Mouse (Mus musculus) layer of hippocampus, adult 2 months (tissue): ENCODE results near the gene Cbwd1. TPM values are rescaled to one million over a fixed set of nuclear protein-coding genes. Genes with fewer than 3 reads are reported as not detected.

Source experiments
- DNase-seq, 2 experiments: peaks; one replicate each; pipeline ENCODE4 v3.0.0; 2022; ENCODE audit warnings: low spot score in 2 of 2
- H3K27ac ChIP-seq: fragments of 200-600 bp; 2 replicates; pipeline ENCODE4 v1.8.1; 2022
- H3K4me3 ChIP-seq: fragments of 200-600 bp; 2 replicates; pipeline ENCODE4 v1.8.1; 2022; ENCODE audit warnings: mild to moderate bottlenecking
- CTCF ChIP-seq: fragments of 200-600 bp; conservative IDR thresholded peaks from 2 replicates; pipeline ENCODE4 v1.8.1; 2022; ENCODE audit warnings: antibody characterized with exemption, mild to moderate bottlenecking, moderate library complexity
- long read RNA-seq, 2 experiments: library from polyadenylated mRNA; stranded (forward); transcript quantifications; one replicate each; pipeline ENCODE4 v2.0.0; 2021; ENCODE audit warnings: borderline mapping rate in 2 of 2
- total RNA-seq, 2 experiments: library from RNA; stranded (reverse); gene quantifications; 2 replicates each; pipeline ENCODE4 v1.2.3; 2021

Cbwd1 gene
- 10 to 100 TPM; 14.8 to 16.4 TPM for total RNA-seq
- long read RNA-seq, experiment 1, partial matches to known transcripts = 2 of 94 reads
- long read RNA-seq, experiment 1, other reads (novel, unspliced or antisense) = 90 of 94 reads
- long read RNA-seq, experiment 2, transcript Cbwd1-201 (15 exons, 1,929 nt) = major isoform, 5 of 114 reads
- long read RNA-seq, experiment 2, partial matches to known transcripts = 1 of 114 reads
- long read RNA-seq, experiment 2, other reads (novel, unspliced or antisense) = 108 of 114 reads

DNA sequence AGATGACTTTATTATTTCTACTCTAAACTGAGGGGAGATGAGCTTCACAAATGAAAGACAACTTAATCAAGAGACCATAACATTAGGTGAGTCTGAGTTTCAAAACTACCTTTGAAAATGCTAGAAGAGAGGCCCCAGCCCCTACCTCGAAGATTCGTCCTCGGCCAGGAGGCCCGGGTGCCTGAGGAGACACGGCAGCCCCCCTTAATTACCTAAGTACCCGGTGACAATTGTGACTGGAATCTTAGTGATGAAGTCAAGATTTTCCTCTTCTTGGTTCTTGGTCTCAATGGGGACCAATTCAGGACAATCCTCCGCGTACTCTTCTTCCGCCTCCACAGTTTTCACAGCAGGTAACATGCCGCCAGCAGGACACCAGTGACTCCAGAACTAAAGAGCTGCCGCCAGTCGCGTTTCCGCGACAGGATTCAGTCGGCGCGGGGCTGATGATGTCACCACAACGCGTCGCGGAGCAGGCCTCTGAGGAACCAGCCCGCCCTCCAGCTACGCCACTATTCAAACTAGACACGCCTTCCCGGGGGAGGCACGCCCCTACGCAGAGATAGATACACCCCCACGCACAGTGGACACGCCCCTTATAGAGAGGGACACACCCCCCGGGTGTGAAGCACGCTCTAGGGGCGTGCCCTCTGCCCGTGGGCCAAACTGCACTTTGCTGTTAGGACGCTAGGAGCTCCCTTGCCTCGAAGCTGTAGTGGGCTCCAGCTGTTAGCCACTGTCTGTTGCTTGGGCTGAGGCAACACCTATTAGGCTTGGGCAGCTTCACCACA lies at the start of gene Cbwd1:
Gene Cbwd1, minus strand, starts transcription at position 439 of the 791 bp plus-strand sequence.
- peak; percentile 98 for DNase-seq
- Histone ChIP-seq H3K4me3 (peak within 1 kb of the TSS; percentile 71), H3K27ac (peak within 1 kb of the TSS; percentile 78)
- peak; percentile 93 for TF ChIP-seq CTCF

DNA sequence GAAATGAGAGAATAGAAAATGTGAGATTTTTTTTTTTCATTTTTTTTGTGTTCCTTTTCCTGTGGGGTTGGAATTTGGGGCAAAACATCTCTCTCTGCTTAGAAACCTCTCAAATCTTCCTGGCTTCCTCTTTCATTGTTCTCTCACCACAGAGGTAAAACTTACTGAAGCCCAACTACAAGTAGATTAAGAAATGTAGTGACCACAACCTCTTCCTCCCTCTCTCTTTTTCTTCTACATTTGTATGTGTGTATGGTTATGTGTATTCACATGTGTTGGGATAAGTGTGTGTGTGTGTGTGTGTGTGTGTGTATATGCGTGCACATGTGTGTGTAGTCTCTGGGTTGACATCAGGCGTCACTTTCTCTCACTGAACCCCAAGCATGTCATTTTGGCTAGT lies 47.1 kb upstream of the Cbwd1 start:
- Histone ChIP-seq H3K27ac (no peak overlapping the region), H3K4me3 (no peak overlapping the region)
- no peak for DNase-seq
- no peak for TF ChIP-seq CTCF

DNA sequence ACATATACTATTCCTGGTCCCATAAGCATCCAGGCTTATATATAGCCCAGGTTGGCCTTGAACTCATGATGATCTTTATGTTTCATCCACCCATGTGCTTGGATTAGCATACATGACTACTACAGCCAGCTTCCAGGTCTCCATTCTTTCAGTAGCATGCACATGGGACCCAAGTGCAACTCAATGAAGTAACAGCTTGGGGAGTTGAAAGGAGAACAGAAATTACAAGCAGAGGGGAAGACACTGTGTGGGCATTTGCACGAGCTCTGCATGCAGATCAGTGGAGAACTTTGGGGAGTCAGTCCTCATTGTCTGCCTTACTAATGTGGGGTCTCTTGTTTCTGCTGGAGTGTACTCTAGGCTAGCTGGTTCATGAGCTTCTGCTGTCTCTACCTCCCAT lies 45.3 kb upstream of the Cbwd1 start:
- Histone ChIP-seq H3K27ac (no peak overlapping the region), H3K4me3 (no peak overlapping the region)
- DNase-seq = no peak
- no peak for TF ChIP-seq CTCF

DNA sequence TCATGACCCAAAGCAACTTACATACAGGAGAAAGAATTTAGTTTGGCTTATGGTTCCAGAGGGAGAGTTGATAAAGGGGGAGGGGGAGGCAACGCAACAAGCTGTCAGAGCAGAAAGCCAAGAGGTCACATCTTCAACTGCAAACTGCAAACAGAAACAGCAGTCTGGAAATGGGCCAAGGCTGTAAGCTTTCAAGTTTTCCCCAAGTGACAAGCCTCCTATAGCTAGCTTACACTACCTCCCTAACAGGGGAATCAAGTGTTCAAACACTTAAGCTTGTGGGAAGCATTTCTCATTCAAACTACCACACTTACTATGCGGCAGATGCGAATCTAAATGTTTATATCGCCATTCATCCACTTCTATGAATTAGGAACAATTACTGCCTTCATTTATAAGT lies 42.4 kb upstream of the Cbwd1 start:
- no peak overlapping the region for H3K27ac ChIP-seq
- no peak for DNase-seq
- no peak overlapping the region for H3K4me3 ChIP-seq

DNA sequence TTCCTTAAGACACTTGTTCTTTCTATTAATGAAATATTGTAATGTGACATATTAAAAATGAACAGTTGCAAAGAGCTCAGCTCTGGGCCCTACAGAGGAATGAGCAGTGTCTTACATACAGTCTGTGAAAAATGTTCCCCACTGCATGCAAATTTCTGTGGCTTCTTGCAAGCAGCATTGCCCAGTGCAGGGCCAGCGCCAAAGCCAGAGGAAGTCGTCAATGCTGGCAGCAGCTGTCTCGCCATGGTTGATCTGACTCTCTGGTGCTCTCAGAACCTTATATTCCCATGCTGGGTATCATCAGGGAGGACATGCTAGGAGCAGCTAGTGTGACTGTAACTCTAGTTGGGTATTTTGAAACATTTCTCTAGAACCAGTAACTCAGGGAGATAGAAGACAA lies 41.4 kb upstream of the Cbwd1 start:
- Histone ChIP-seq H3K27ac (no peak overlapping the region), H3K4me3 (no peak overlapping the region)
- TF ChIP-seq CTCF = no peak
- no peak for DNase-seq

More for the DNA sequence above, 42.4 kb upstream of the Cbwd1 start:
- TF ChIP-seq CTCF = no peak

DNA sequence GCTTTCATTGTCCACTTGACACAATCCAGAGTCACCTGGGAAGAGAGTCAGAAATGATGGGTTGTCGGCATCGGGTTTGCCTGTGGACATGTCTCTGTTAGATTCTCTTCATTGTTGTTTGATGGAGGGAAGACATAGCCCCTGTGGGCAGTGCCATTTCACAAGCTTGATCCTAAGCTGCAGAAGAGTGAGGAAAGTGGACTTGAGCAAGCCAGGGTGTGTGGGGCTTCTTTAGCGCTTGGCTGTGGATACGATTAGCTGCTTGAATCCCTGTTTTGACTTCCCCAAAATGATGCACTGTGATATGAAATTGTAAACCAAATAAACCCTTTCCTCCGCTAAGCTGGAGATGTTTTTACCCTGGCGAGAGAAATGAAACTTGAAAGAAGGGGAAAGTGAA lies 40.6 kb upstream of the Cbwd1 start:
- H3K4me3 ChIP-seq = no peak overlapping the region

DNA sequence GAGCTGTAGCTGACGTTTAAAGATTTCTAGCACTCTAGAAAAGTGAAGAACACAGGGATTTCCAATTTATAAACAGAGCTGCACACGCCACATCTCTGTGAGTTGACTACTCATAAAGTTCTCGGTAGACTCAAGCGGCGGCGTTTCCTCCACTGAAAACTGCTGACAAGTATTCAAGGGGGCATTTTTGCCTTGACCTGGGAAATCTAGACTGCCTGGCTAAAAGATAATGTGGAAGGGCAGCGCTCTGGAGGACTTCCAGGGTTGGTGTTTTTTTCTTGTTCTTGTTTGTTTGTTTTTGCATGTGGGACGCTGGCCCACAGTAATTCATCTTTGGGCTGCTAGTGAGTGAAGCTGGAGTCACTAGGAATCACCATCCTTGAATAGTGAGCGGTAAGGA lies 38.7 kb upstream of the Cbwd1 start:
- H3K27ac ChIP-seq = peak overlapping the region; percentile 65; the same call in 1 of the 2 replicates
- TF ChIP-seq CTCF = no peak
- no peak for DNase-seq
- H3K4me3 ChIP-seq = peak overlapping the region; percentile 63; the same call in 1 of the 2 replicates

More for the DNA sequence above, 40.6 kb upstream of the Cbwd1 start:
- no peak for TF ChIP-seq CTCF
- DNase-seq = no peak
- H3K27ac ChIP-seq = no peak overlapping the region

DNA sequence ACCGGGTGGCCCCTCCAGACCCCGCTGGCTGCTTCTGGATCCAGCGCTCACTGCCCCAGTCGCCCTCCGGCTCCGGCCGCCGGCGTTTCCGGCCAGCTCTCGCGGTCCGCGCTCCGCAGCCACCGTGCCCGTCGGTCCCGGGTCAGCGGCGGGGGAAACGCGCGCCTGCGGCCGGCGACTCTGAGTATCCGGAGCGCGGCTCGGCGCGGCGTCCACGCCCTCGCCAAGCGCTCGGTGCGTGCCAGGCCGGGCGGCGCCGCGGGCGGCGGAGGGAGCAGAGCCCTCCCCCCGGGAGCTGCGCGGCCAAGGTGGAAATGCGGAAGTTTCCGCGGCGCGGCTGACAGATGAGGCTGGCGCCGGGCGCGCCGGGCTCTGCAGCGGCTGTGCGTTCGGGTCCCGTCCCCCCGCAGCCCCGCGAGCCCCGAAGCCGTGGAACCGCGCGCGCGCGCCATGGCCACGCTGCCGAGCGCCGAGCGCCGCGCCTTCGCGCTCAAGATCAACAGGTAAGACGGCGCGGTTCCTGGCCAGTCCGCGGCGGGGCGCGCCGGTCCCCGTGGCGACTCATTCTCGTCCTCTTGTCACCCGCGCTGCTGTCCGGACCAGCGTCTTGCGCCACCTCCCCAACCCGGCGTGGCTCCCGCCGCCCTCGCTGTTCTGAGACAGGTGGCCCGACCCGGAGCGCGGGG lies 37.9 kb upstream of the Cbwd1 start, which contains the start of gene Dock8:
Gene Dock8, plus strand, starts transcription at position 334 of the 686 bp plus-strand sequence.
- TF ChIP-seq CTCF = peak; percentile 40
- DNase-seq = peak; percentile 8 to 34
- H3K27ac ChIP-seq = peak within 1 kb of the TSS; percentile 65; the same call in 1 of the 2 replicates
- H3K4me3 ChIP-seq = peak within 1 kb of the TSS; percentile 63

DNA sequence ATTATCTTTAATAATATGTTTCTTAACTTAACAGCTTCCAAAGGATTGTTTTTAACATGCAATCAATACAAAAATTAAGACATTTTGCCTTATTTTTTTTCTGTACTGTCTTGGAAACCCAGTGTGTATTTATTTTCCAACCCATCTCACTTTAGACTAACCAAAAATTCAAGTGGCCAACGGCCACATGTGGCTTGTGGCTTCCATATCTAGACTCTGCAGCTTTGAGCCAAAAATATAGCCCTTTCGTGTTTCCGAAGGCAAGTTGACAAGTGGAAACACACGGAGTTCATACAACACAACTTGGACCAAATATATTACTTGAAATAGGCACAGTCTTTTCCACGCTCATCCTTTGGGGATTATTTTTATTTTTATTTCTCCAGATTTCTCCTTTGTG lies 37.2 kb upstream of the Cbwd1 start:
- DNase-seq = no peak
- Histone ChIP-seq H3K27ac (peak overlapping the region; percentile 59; the same call in 1 of the 2 replicates), H3K4me3 (no peak overlapping the region; the same call in 1 of the 2 replicates)
- no peak for TF ChIP-seq CTCF

DNA sequence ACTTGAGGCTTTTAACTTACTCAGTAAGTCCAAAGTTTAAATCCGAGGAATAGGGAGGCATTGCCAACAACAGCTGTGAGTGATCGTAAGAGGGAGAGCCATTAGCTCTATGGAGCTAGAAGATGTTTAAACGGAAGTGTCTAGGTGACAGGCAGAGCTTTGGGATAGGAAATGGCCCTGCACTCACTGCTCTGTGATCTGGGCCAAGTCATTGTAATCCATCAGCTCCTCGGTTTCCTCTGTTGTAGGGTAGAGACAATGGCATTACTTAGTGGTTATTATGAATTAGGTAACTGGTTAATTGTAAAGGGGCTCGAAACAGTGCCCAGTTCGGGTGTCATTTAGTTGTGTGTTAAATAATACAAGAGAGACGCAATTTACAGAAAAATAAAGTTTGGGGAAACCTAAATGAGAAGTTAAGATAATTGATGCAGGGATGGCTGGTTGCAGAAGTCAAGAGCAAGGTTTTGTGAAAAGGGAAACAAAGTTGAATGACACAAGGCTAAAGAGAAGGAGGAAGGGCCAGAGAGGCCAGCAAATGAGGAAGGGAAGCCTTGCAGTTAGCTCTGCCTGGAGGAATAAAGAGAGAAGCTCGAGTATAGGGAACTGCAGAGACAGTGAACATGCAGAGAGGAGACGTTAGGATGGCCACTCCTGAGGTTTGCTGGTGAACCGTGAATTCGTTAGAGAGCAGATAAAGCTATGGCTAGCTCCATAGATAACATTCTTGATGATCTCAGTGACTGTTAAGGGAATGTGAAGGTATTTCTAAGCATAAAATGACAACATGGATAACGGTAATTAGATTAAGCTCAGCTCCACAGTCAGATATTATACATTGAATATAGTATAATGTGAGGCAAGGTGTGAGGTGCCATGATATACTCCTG lies 35.6 kb upstream of the Cbwd1 start:
- no peak for DNase-seq
- H3K27ac ChIP-seq = no peak overlapping the region
- TF ChIP-seq CTCF = no peak
- H3K4me3 ChIP-seq = no peak overlapping the region

DNA sequence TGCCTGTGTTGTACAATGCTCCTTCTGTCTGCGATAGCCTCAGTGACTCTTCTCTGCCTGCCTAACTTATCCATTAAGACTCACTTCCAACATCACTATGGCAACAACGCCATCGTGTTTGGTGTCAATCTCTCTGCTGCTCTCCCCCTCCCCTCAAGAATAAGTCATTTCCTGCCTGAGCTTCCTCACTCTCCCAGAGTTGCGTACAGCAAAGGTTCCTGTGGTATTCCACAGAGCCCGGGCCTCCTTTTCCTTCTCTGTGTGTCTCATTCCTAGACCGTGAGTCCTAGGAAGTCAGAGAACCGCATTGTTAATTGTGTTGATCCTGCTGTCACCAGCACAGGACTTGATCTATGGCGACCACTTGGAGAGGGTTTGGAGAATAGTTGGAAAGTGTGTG lies 33.5 kb upstream of the Cbwd1 start:
- DNase-seq = no peak
- no peak overlapping the region for H3K4me3 ChIP-seq
- H3K27ac ChIP-seq = no peak overlapping the region
- TF ChIP-seq CTCF = no peak

DNA sequence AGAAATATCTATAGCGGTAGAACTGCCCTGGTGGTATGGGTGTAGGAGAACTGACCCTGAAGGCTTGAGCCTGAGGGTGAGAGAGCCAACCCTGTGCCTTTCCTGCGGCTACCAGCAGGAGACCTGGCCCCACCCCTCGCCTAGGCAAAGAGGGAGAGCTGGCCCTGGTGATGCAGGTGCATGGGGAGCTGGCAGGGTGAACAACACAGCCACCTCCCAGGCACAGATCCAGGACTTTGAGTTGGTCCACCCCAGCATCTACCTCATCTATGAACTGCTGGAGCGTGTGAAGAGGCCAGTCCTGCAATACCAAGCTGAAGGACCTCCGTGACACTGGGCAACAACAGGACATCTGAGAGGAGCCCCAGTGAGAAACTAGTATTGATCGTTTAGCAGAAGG lies 32.1 kb upstream of the Cbwd1 start:
- no peak for TF ChIP-seq CTCF
- Histone ChIP-seq H3K4me3 (no peak overlapping the region), H3K27ac (no peak overlapping the region)
- DNase-seq = no peak
